Mouse (Mus musculus): ENCODE results near the gene Dnmt3a. TPM values are rescaled to one million over a fixed set of nuclear protein-coding genes. Genes with fewer than 3 reads are reported as not detected.

Dnmt3a gene
- total RNA-seq, 2 experiments from 2014 or later: 124 to 136 TPM

Other genes starting within 250 kb of the Dnmt3a start
- 10 to 100 TPM; 38.2 to 41.8 TPM for gene Dtnb, start 233.6 kb upstream of the Dnmt3a start, total RNA-seq (2021)
- 1 to 10 TPM; 1.3 to 1.8 TPM for gene Pomc, start 148.9 kb downstream of the Dnmt3a start, total RNA-seq (2021)
- 1 to 10 TPM; 4.5 to 5.6 TPM for gene Efr3b, start 232.9 kb downstream of the Dnmt3a start, total RNA-seq (2021)